Mouse (Mus musculus) neural tube, embryonic 11.5 days (tissue): Measurements from ENCODE around the gene Fut4. TPM values are rescaled to one million over a fixed set of nuclear protein-coding genes. Genes with fewer than 3 reads are reported as not detected.

ENCODE experiments used
- ATAC-seq: fragments of 200-750 bp; cut with Nextera tagmentation; 2 replicates; pipeline ENCODE4 v1.8.0; 2017; ENCODE audit warnings: moderate number of reproducible peaks, mild to moderate bottlenecking, moderate TSS enrichment, moderate library complexity; ENCODE audit not compliant: insufficient read depth, low FRiP score, low TSS enrichment
- DNase-seq: peaks from one replicate; pipeline ENCODE4 v3.0.0-alpha.2; 2015; ENCODE audit warnings: low spot score
- H3K27ac ChIP-seq: fragments of 300-500 bp; sonication (generic); 2 replicates; pipeline ENCODE4 v1.5.1; 2014; ENCODE audit warnings: low read depth, mild to moderate bottlenecking, low read length
- H3K27me3 ChIP-seq: fragments of 300-500 bp; sonication (generic); 2 replicates; pipeline ENCODE4 v1.6.1; 2014; ENCODE audit warnings: mild to moderate bottlenecking, low read length, mixed read lengths; ENCODE audit not compliant: control insufficient read depth, insufficient read depth
- H3K36me3 ChIP-seq: fragments of 300-500 bp; sonication (generic); 2 replicates; pipeline ENCODE4 v1.6.1; 2014; ENCODE audit warnings: mild to moderate bottlenecking, low read length, moderate library complexity, mixed read lengths; ENCODE audit not compliant: control insufficient read depth, insufficient read depth
- H3K4me1 ChIP-seq: fragments of 300-500 bp; sonication (generic); 2 replicates; pipeline ENCODE4 v1.6.1; 2014; ENCODE audit warnings: low read length, mixed read lengths; ENCODE audit not compliant: control insufficient read depth, insufficient read depth
- H3K4me2 ChIP-seq: fragments of 300-500 bp; sonication (generic); 2 replicates; pipeline ENCODE4 v1.6.1; 2014; ENCODE audit warnings: low read depth, mild to moderate bottlenecking, moderate library complexity
- H3K4me3 ChIP-seq: fragments of 300-500 bp; sonication (generic); 2 replicates; pipeline ENCODE4 v1.5.1; 2014; ENCODE audit warnings: low read depth, low read length
- H3K9ac ChIP-seq: fragments of 300-500 bp; sonication (generic); 2 replicates; pipeline ENCODE4 v1.6.1; 2014; ENCODE audit warnings: mild to moderate bottlenecking, low read length
- H3K9me3 ChIP-seq: fragments of 300-500 bp; sonication (generic); 2 replicates; pipeline ENCODE4 v1.6.1; 2016; ENCODE audit warnings: low read length; ENCODE audit not compliant: control insufficient read depth
- WGBS: fragments of 180-500 bp; shearing (Covaris S2); extraction: QIAGEN DNeasy Blood & Tissue Kit; methylation state at CpG from one replicate; pipeline ENCODE4 v1.1.7; 2014; 5-methylcytosine and 5-hydroxymethylcytosine counted together
- polyA plus RNA-seq: library from polyadenylated mRNA; unstranded; fragments of >200 nt; fragmentation: Nextera tagmentation; extraction: Ambion mirVana; gene quantifications from 2 replicates; pipeline ENCODE4 v1.2.1, GENCODE M21; 2014

The Fut4 gene
- polyA plus RNA-seq: 2.4 and 3.3 TPM in 2 replicates

- Histone ChIP-seq H3K9me3 (no peaks in the 10 kb centered on the region), H3K27me3 (peaks cover 9% of the 10 kb centered on the region), H3K36me3 (no peaks in the 10 kb centered on the region), H3K4me2 (peak within 1 kb of the TSS; percentile 87), H3K27ac (0 out of 2 replicates have a peak within 1 kb of the TSS, but pooled peaks have one; percentile 3), H3K4me3 (peak within 1 kb of the TSS; percentile 45), H3K4me1 (no peaks in the 10 kb centered on the region), H3K9ac (peak within 1 kb of the TSS; percentile 53)
- ATAC-seq (peak; percentile 64), DNase-seq (no peak)
- WGBS: 0% methylated on average over 28 of the region's 28 CpGs
Measured at GRCm38 (mm10) chr9:14752001-14752522, at the start of gene Fut4. Gene Fut4, minus strand, starts transcription at chr9:14752393.

- no peaks in the 10 kb centered on the region for H3K27me3 ChIP-seq
- no peak overlapping the region for H3K4me3 ChIP-seq
- H3K4me2 ChIP-seq: no peak overlapping the region
- H3K36me3 ChIP-seq: peaks cover 5% of the 10 kb centered on the region; the same call in 1 of the 2 replicates
- 95% methylated on average over 6 of the region's 6 CpGs for WGBS
- DNase-seq: no peak
- H3K27ac ChIP-seq: no peak overlapping the region
- no peak for ATAC-seq
- H3K9ac ChIP-seq: no peak overlapping the region
- H3K9me3 ChIP-seq: no peaks in the 10 kb centered on the region
- no peaks in the 10 kb centered on the region for H3K4me1 ChIP-seq
Measured at GRCm38 (mm10) chr9:14787356-14787755, 35.2 kb upstream of the Fut4 start.

- WGBS: under 1% methylated on average over 62 of the region's 62 CpGs
- Histone ChIP-seq H3K4me3 (peak within 1 kb of the TSS; percentile 60), H3K9me3 (no peaks in the 10 kb centered on the region), H3K4me1 (no peaks in the 10 kb centered on the region), H3K9ac (peak within 1 kb of the TSS; percentile 82), H3K4me2 (peak within 1 kb of the TSS; percentile 71), H3K27me3 (no peaks in the 10 kb centered on the region), H3K27ac (peak within 1 kb of the TSS; percentile 81), H3K36me3 (peaks cover 5% of the 10 kb centered on the region; the same call in 1 of the 2 replicates)
- DNase-seq (peak; percentile 94), ATAC-seq (peak; percentile 99)
Measured at GRCm38 (mm10) chr9:14784039-14785002, 32.1 kb upstream of the Fut4 start, which contains the start of the genes Mre11a and Ankrd49. Gene Mre11a, plus strand, starts transcription at chr9:14784654. Gene Ankrd49, minus strand, starts transcription at chr9:14784856.

GRCm38 (mm10) chr9:14778341-14778740 is 26.1 kb upstream of the Fut4 start:
- no peak overlapping the region for H3K4me2 ChIP-seq
- H3K27me3 ChIP-seq: no peaks in the 10 kb centered on the region
- no peaks in the 10 kb centered on the region for H3K9me3 ChIP-seq
- WGBS: 35% methylated on average over 13 of the region's 13 CpGs
- H3K36me3 ChIP-seq: no peaks in the 10 kb centered on the region
- no peak overlapping the region for H3K4me3 ChIP-seq
- H3K4me1 ChIP-seq: no peaks in the 10 kb centered on the region
- H3K9ac ChIP-seq: no peak overlapping the region
- ATAC-seq (no peak), DNase-seq (no peak)
- no peak overlapping the region for H3K27ac ChIP-seq

GRCm38 (mm10) chr9:14773813-14774212 is 21.6 kb upstream of the Fut4 start:
- Histone ChIP-seq H3K27ac (no peak overlapping the region), H3K36me3 (no peaks in the 10 kb centered on the region), H3K9ac (no peak overlapping the region), H3K4me1 (no peaks in the 10 kb centered on the region), H3K4me2 (no peak overlapping the region), H3K4me3 (no peak overlapping the region), H3K27me3 (no peaks in the 10 kb centered on the region), H3K9me3 (no peaks in the 10 kb centered on the region)
- WGBS: 55% methylated on average over 2 of the region's 2 CpGs
- no peak for DNase-seq
- no peak for ATAC-seq

- no peak for ATAC-seq
- H3K27me3 ChIP-seq: no peaks in the 10 kb centered on the region
- no peak overlapping the region for H3K27ac ChIP-seq
- H3K4me2 ChIP-seq: no peak overlapping the region
- H3K4me1 ChIP-seq: 0 out of 2 replicates have a peak, but pooled peaks cover 5% of the 10 kb centered on the region
- no peaks in the 10 kb centered on the region for H3K36me3 ChIP-seq
- no peak overlapping the region for H3K4me3 ChIP-seq
- 85% methylated on average over 2 of the region's 2 CpGs for WGBS
- no peaks in the 10 kb centered on the region for H3K9me3 ChIP-seq
- DNase-seq: no peak
- no peak overlapping the region for H3K9ac ChIP-seq
Measured at GRCm38 (mm10) chr9:14772074-14772473, 19.9 kb upstream of the Fut4 start.

- ATAC-seq (peak; percentile 50; the same call in 1 of the 2 replicates), DNase-seq (peak; percentile 33)
- WGBS: 21% methylated on average over 23 of the region's 23 CpGs
- no peak within 1 kb of the TSS for H3K9ac ChIP-seq
- H3K4me2 ChIP-seq: no peak within 1 kb of the TSS
- no peak within 1 kb of the TSS for H3K27ac ChIP-seq
- no peaks in the 10 kb centered on the region for H3K9me3 ChIP-seq
- H3K4me1 ChIP-seq: 0 out of 2 replicates have a peak, but pooled peaks cover 5% of the 10 kb centered on the region
- no peaks in the 10 kb centered on the region for H3K36me3 ChIP-seq
- no peaks in the 10 kb centered on the region for H3K27me3 ChIP-seq
- H3K4me3 ChIP-seq: no peak within 1 kb of the TSS
Measured at GRCm38 (mm10) chr9:14770803-14771471, 18.7 kb upstream of the Fut4 start, which contains the start of gene 1700012B09Rik. Gene 1700012B09Rik, minus strand, starts transcription at chr9:14771030.

- no peaks in the 10 kb centered on the region for H3K27me3 ChIP-seq
- no peaks in the 10 kb centered on the region for H3K36me3 ChIP-seq
- H3K4me3 ChIP-seq: no peak overlapping the region
- H3K4me1 ChIP-seq: 0 out of 2 replicates have a peak, but pooled peaks cover 5% of the 10 kb centered on the region
- H3K9ac ChIP-seq: no peak overlapping the region
- DNase-seq (no peak), ATAC-seq (no peak)
- no peak overlapping the region for H3K4me2 ChIP-seq
- H3K27ac ChIP-seq: no peak overlapping the region
- 57% methylated on average over 6 of the region's 6 CpGs for WGBS
- H3K9me3 ChIP-seq: no peaks in the 10 kb centered on the region
Measured at GRCm38 (mm10) chr9:14769811-14770210, 17.6 kb upstream of the Fut4 start.
